Mouse (Mus musculus) kidney, embryonic 15.5 days (tissue): ENCODE measurements around the gene Stk11. TPM values are rescaled to one million over a fixed set of nuclear protein-coding genes. Genes with fewer than 3 reads are reported as not detected.

ENCODE experiments used
- ATAC-seq: fragments of 200-750 bp; cut with Nextera tagmentation; replicated peaks from 2 replicates; pipeline ENCODE4 v1.8.0; 2017; ENCODE audit warnings: moderate TSS enrichment; ENCODE audit not compliant: low FRiP score
- H3K27ac ChIP-seq: fragments of 300-500 bp; sonication (generic); 2 replicates; pipeline ENCODE4 v1.5.1; 2015; ENCODE audit warnings: mild to moderate bottlenecking, inconsistent platforms
- H3K27me3 ChIP-seq: fragments of 300-500 bp; sonication (generic); 2 replicates; pipeline ENCODE4 v1.6.1; 2015; ENCODE audit warnings: inconsistent platforms
- H3K36me3 ChIP-seq: fragments of 300-500 bp; sonication (generic); 2 replicates; pipeline ENCODE4 v1.6.1; 2015; ENCODE audit warnings: inconsistent platforms
- H3K4me1 ChIP-seq: fragments of 300-500 bp; sonication (generic); 2 replicates; pipeline ENCODE4 v1.6.1; 2015; ENCODE audit warnings: inconsistent platforms
- H3K4me2 ChIP-seq: fragments of 300-500 bp; sonication (generic); 2 replicates; pipeline ENCODE4 v1.6.1; 2015; ENCODE audit warnings: moderate library complexity, mild to moderate bottlenecking, inconsistent platforms
- H3K4me3 ChIP-seq: fragments of 300-500 bp; sonication (generic); replicated peaks from 2 replicates; pipeline ENCODE4 v1.5.1; 2015; ENCODE audit warnings: mild to moderate bottlenecking, inconsistent platforms
- H3K9ac ChIP-seq: fragments of 300-500 bp; sonication (generic); 2 replicates; pipeline ENCODE4 v1.6.1; 2015; ENCODE audit warnings: mild to moderate bottlenecking, inconsistent platforms
- H3K9me3 ChIP-seq: fragments of 300-500 bp; sonication (generic); replicated peaks from 2 replicates; pipeline ENCODE4 v1.6.1; 2016; ENCODE audit warnings: inconsistent platforms
- WGBS: fragments of 180-500 bp; shearing (Covaris S2); methylation state at CpG from one replicate; pipeline ENCODE4 v1.1.7; 2015; ENCODE audit warnings: mixed read lengths; 5-methylcytosine and 5-hydroxymethylcytosine counted together
- polyA plus RNA-seq: library from polyadenylated mRNA; unstranded; fragments of >200 nt; fragmentation: Nextera tagmentation; extraction: Ambion mirVana; gene quantifications from 2 replicates; pipeline ENCODE4 v1.2.1, GENCODE M21; 2015

Gene Stk11
- polyA plus RNA-seq, 1 experiment from 2014 or later = 22.4 TPM

DNA sequence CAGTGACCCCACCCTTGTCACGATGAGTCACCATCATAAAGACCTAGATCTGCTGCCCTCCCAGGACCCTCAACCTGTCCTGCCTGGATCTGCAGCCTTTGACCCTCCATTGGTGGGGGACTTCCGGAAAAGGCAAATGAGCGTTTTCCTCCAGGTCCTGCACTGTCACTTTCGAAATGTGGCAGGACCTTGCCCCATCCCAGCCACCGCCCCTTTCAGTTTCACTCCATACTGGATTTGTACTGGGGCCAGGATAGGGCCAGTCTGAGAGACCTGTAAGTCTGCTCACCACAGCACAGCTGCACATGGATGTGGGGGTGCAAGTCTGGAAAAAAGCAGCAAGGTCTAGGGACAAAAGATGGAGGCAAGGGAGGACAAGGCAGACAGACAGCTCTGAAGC lies 17.0 kb upstream of the Stk11 start:
- H3K9ac ChIP-seq = no peak overlapping the region
- no peak overlapping the region for H3K4me2 ChIP-seq
- no peak overlapping the region for H3K27ac ChIP-seq
- no peaks in the 10 kb centered on the region for H3K36me3 ChIP-seq
- peaks cover 84% of the 10 kb centered on the region for H3K4me1 ChIP-seq
- no peak for ATAC-seq
- no peaks in the 10 kb centered on the region for H3K9me3 ChIP-seq
- H3K4me3 ChIP-seq = no peak overlapping the region
- H3K27me3 ChIP-seq = no peaks in the 10 kb centered on the region
- WGBS = 82% methylated on average over 5 of the region's 5 CpGs

DNA sequence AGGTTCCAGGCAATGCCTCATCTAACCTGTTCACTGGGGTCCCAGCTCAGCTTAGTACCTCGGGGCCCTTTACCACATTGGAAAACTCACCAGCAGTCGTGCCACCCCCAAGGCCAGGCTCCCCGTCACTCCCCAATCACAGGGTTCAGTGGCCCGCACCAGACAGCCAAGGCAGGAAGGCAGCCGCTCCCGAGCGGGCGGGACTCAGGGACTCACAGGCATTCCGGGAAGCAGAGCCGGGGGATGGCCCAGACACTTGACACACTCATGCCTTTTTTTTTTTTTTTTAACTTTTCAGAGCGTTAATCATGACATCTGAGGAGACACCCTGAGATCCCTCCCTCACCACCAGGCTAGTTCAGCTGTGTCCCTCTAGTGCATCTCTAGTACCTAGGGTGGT lies 14.6 kb upstream of the Stk11 start:
- peak overlapping the region; percentile 89 for H3K4me2 ChIP-seq
- H3K27me3 ChIP-seq = no peaks in the 10 kb centered on the region
- H3K4me1 ChIP-seq = peaks cover 65% of the 10 kb centered on the region
- H3K36me3 ChIP-seq = no peaks in the 10 kb centered on the region
- H3K9me3 ChIP-seq = no peaks in the 10 kb centered on the region
- WGBS = 29% methylated on average over 11 of the region's 11 CpGs
- peak overlapping the region; percentile 28; the same call in 1 of the 2 replicates for H3K27ac ChIP-seq
- peak; percentile 22; the same call in 1 of the 2 replicates for ATAC-seq
- H3K9ac ChIP-seq = peak overlapping the region; percentile 16; the same call in 1 of the 2 replicates
- peak overlapping the region; percentile 99 for H3K4me3 ChIP-seq

DNA sequence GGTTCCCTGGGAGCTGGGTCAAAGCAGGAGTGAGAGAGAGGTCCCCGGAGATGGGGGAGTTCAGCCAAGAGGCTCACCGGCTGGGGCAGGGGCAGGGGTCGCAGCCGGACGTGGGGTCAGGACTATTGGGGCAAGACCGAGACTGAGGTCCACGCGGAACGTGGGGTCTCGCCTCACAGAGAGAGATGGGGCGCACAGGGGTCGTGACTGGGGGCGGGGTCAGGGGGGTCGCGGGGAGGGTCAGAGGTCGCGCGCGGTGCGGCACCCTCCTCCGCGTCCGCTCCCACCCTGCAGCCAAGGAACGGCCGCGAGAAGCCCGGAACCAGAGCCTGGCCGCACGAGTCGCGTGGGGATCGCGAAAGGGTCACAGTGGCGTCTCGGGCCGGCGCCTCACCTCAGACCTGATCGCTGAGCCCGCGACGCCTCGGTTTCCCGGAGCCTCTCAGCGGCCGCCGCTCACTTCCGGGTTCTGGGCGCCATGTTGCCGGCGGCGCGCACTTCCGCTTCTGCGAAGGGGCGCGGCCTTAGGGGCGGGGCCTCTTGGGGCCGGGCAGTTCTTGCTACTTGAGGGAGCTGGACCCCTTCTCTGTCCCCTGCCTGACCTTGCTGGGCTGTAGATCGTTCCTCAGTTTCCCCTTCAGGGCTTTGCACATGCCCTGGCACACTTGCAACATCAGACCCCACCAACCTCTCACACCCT lies 13.2 kb upstream of the Stk11 start:
- peak overlapping the region; percentile 22; the same call in 1 of the 2 replicates for H3K27ac ChIP-seq
- H3K36me3 ChIP-seq = no peaks in the 10 kb centered on the region
- WGBS = 1% methylated on average over 59 of the region's 59 CpGs
- H3K4me2 ChIP-seq = peak overlapping the region; percentile 89
- H3K9me3 ChIP-seq = no peaks in the 10 kb centered on the region
- ATAC-seq = peak; percentile 88
- H3K9ac ChIP-seq = peak overlapping the region; percentile 89
- H3K4me3 ChIP-seq = peak overlapping the region; percentile 99
- H3K27me3 ChIP-seq = no peaks in the 10 kb centered on the region
- peaks cover 51% of the 10 kb centered on the region for H3K4me1 ChIP-seq

DNA sequence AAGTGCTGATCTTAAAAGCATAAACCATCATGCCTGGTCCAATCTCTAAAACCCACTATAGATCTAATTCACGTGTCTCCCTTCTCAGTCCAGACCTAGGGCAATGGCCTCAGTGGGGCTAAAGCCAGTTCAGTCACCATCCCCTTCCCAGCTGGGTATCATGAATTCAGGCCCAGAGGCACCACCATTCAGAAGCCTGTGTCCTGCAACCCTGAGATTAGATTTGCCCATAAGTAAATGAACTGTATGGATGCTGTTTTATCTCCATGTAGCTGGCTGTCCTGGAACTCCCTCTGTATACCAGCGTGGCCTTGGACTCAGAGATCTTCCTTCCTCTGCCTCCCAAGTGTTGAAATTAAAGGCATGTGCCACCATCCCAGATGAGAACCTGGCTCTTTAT lies 12.6 kb upstream of the Stk11 start:
- no peak overlapping the region for H3K9ac ChIP-seq

DNA sequence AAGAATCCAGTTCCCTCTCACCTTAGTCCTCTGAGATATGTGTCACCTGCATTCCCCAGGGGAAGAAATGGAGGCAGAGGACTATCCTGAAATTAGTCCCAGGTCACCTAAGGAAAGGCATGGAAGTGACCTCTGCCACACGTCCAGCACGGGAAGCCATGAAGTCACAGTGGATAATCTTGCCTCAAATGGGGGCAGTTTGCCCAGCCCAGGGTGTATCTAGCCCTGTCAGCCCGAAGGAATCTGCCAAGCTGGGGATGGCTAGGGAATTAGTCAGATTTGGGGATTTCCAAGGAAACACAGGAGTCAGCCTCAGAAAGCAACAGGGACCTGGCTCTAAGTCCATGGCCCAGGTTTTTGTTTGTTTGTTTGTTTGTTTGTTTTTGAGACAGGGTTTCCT lies 11.4 kb upstream of the Stk11 start:
- Histone ChIP-seq H3K36me3 (no peaks in the 10 kb centered on the region), H3K27me3 (no peaks in the 10 kb centered on the region), H3K9ac (no peak overlapping the region), H3K4me2 (no peak overlapping the region), H3K27ac (no peak overlapping the region), H3K4me3 (no peak overlapping the region), H3K9me3 (no peaks in the 10 kb centered on the region), H3K4me1 (peaks cover 33% of the 10 kb centered on the region)
- 81% methylated on average over 3 of the region's 3 CpGs for WGBS
- no peak for ATAC-seq

More for the DNA sequence above, 12.6 kb upstream of the Stk11 start:
- Histone ChIP-seq H3K4me3 (peak overlapping the region; percentile 99; the same call in 1 of the 2 replicates), H3K9me3 (no peaks in the 10 kb centered on the region), H3K4me1 (peaks cover 45% of the 10 kb centered on the region), H3K27ac (peak overlapping the region; percentile 22; the same call in 1 of the 2 replicates), H3K27me3 (no peaks in the 10 kb centered on the region), H3K4me2 (peak overlapping the region; percentile 89; the same call in 1 of the 2 replicates), H3K36me3 (no peaks in the 10 kb centered on the region)
- ATAC-seq = no peak
- 87% methylated on average over 2 of the region's 2 CpGs for WGBS

DNA sequence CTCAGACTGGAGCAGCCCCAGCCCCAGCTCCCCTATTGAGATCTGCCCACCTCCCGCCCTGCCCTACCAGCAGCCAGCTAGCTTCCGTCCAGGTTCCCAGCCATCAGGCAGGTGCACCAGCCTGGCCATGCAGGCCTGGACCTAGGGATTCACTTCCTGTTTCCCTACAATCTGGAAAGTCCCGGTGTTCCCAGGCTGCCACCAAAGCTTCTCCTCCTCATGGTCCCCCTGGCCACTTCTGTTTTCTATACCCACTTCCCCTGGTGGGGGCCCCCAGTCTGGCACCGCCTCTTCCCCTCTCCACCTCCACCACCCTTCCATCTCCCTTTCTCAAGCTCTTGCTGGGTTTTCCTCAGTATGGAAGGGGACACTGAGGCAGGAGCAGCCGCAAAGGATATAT lies 10.1 kb upstream of the Stk11 start, which contains the start of gene Sbno2:
TSS of gene Sbno2 (minus strand) at position 112 of the 400 bp plus-strand sequence.
- no peaks in the 10 kb centered on the region for H3K9me3 ChIP-seq
- no peak within 1 kb of the TSS for H3K4me3 ChIP-seq
- ATAC-seq = no peak
- H3K36me3 ChIP-seq = no peaks in the 10 kb centered on the region
- H3K9ac ChIP-seq = no peak within 1 kb of the TSS
- H3K4me2 ChIP-seq = no peak within 1 kb of the TSS
- WGBS = 75% methylated on average over 5 of the region's 5 CpGs
- no peak within 1 kb of the TSS for H3K27ac ChIP-seq
- H3K4me1 ChIP-seq = peaks cover 29% of the 10 kb centered on the region
- no peaks in the 10 kb centered on the region for H3K27me3 ChIP-seq

DNA sequence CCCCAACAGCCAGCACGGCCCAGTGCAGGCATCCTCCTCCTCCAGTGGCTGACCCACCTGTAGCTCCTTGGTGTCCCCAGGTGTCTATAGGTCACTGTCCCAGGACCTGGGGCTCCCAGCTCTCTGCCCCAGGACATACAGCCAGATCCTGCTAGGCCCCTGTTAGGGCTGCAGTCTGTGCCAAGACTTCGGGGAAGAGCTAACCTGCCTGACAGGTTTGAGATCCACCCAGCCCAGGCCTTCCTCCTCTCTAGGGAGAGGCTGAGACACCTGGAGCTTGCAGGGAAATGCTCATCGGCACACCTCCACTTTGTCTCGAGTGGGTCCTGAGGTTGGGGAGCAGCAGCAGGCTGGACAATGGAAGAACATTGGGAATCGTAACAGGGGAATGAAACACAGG lies 9.7 kb upstream of the Stk11 start:
- Histone ChIP-seq H3K27me3 (no peaks in the 10 kb centered on the region), H3K4me3 (no peak overlapping the region), H3K27ac (no peak overlapping the region), H3K4me1 (peaks cover 24% of the 10 kb centered on the region), H3K4me2 (no peak overlapping the region), H3K9me3 (no peaks in the 10 kb centered on the region), H3K36me3 (no peaks in the 10 kb centered on the region), H3K9ac (no peak overlapping the region)
- WGBS = 71% methylated on average over 5 of the region's 5 CpGs
- no peak for ATAC-seq

DNA sequence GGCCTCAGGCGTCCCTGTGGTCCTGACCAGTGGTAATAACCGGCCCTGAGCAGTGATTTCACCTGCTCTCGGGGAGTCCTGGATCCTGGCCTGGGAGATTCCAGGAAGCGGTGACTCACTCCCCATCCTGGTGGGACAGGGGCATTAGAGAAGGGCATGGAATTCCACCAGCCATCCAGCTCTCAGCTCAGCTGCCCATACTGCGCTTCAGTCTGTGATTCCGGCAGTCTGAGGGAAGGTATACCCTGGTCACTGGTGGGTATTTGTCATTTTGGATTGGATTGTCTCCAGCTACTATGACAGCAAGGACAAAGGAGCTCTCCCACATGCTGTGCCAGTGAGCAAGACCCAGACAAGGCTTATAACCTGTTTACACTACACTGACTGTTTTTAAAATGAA lies 7.9 kb upstream of the Stk11 start:
- Histone ChIP-seq H3K27ac (0 out of 2 replicates have a peak overlapping the region, but pooled peaks have one; percentile 13), H3K9ac (no peak overlapping the region), H3K36me3 (no peaks in the 10 kb centered on the region), H3K4me1 (peaks cover 11% of the 10 kb centered on the region), H3K27me3 (no peaks in the 10 kb centered on the region), H3K9me3 (no peaks in the 10 kb centered on the region), H3K4me3 (no peak overlapping the region), H3K4me2 (no peak overlapping the region)
- ATAC-seq = no peak
- 46% methylated on average over 6 of the region's 6 CpGs for WGBS

DNA sequence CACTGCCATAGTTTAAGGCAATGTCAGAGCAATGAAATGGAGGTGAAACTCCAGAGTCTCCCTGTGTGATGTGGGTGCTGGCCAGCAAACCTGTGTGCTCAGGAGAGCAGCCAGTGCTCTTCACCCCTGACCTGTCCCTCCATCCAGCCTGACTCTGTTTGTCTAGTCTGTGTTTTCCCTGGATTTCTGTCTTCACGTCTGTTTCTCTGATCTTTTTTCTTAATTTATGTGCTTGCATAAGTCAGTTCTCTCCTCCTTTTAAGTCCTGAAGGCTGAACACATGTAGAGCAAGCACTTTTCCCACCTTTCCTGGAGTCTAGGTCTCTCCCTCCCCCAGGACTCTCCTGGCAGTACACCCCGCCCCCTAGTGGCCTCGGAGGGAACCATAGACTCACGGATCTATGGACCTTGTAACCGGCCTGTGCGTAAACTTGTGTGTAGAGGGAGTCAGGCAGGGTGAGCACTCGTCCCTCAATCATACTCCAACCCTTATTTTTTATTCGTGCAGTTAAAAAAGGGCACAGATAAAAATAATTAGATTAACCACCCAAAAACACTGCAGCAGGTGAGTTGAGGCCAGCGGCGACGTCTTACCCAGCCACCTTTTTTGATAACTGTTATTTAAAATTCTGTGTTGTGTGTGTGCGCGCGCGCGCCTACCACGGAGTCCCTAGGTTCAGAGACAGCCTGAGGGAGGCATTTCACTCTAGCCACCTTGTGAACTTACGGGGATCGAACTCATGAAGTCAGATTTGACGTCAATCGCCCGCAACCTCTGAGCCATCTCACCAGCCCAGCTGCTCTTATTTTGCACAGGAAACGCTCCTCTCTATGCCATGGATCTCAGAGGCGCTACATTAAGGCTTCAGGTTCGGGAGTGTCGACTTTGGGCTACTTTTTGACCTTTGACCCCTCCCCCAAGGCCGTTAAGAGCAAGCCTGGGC lies 990 bp upstream of the Stk11 start:
- ATAC-seq = peak; percentile 57
- Histone ChIP-seq H3K9me3 (no peaks in the 10 kb centered on the region), H3K27ac (peak overlapping the region; percentile 94), H3K4me2 (peak overlapping the region; percentile 93), H3K36me3 (peaks cover 18% of the 10 kb centered on the region), H3K27me3 (no peaks in the 10 kb centered on the region), H3K4me3 (peak overlapping the region; percentile 74), H3K9ac (peak overlapping the region; percentile 65), H3K4me1 (peaks cover 38% of the 10 kb centered on the region)
- 2% methylated on average over 27 of the region's 27 CpGs for WGBS

DNA sequence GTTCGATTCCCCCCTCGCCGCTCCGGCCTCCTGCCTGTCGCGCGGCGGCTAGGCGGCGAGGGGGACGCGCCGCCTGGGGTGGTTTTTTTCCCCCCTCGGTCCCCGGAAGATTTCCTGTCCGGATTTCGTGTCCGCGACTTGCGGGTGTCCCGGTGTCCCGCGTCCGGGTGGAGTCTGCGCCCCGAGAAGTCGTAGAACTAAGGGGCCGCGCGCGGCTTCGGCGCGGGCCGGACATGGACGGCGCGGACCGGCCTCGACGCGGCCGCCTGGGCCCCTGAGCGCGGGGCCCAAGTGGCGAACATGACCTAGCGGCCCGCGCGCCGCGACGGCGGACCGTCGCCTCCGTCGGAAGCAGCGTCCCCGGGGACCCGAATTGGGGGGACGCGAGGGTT lies 337 bp downstream of the Stk11 start:
- H3K4me1 ChIP-seq = peaks cover 46% of the 10 kb centered on the region
- peak overlapping the region; percentile 74 for H3K4me3 ChIP-seq
- peak overlapping the region; percentile 93 for H3K4me2 ChIP-seq
- ATAC-seq = no peak
- H3K27ac ChIP-seq = peak overlapping the region; percentile 90
- H3K36me3 ChIP-seq = peaks cover 32% of the 10 kb centered on the region
- no peaks in the 10 kb centered on the region for H3K27me3 ChIP-seq
- no peaks in the 10 kb centered on the region for H3K9me3 ChIP-seq
- H3K9ac ChIP-seq = peak overlapping the region; percentile 92
- under 1% methylated on average over 63 of the region's 63 CpGs for WGBS

DNA sequence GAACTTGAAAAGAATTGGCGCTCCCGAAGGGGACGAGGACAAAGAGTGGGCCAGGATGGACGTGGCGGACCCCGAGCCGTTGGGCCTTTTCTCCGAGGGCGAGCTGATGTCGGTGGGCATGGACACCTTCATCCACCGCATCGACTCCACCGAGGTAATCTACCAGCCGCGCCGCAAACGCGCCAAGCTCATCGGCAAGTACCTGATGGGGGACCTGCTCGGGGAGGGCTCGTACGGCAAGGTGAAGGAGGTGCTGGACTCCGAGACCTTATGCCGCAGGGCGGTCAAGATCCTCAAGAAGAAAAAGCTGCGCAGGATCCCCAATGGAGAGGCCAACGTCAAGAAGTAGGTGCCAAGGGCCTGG lies 942 bp downstream of the Stk11 start:
- H3K4me3 ChIP-seq = peak overlapping the region; percentile 74
- under 1% methylated on average over 27 of the region's 27 CpGs for WGBS
- peaks cover 46% of the 10 kb centered on the region for H3K4me1 ChIP-seq
- no peak for ATAC-seq
- no peaks in the 10 kb centered on the region for H3K9me3 ChIP-seq
- peak overlapping the region; percentile 93 for H3K4me2 ChIP-seq
- peak overlapping the region; percentile 48; the same call in 1 of the 2 replicates for H3K27ac ChIP-seq
- peaks cover 38% of the 10 kb centered on the region for H3K36me3 ChIP-seq
- H3K27me3 ChIP-seq = no peaks in the 10 kb centered on the region
- peak overlapping the region; percentile 92 for H3K9ac ChIP-seq
